Mouse (Mus musculus) testis, adult 2 months (tissue): ENCODE measurements at regions not wholly inside any gene's neighbourhood (a gene's known extent, or its start where the extent isn't known, plus 50 kb on each side); places are given as distances from the start of the nearest gene placed in this dataset.
"Not testable (repeated sequence)": the region's sequence is repeated elsewhere in the genome, so short reads cannot be mapped to it uniquely, and the experiment has no call there.

ENCODE experiments used
- CTCF ChIP-seq: fragments of 200-500 bp; IDR thresholded peaks from 2 replicates; pipeline ENCODE4 v1.5.1; 2012; ENCODE audit warnings: low read depth, mild to moderate bottlenecking, inconsistent platforms, low read length, moderate library complexity; ENCODE audit not compliant: control insufficient read depth, insufficient read depth, insufficient replicate concordance
- POLR2A ChIP-seq: fragments of 200-500 bp; IDR thresholded peaks from 2 replicates; pipeline ENCODE4 v1.6.1; 2012; ENCODE audit warnings: low read depth, mild to moderate bottlenecking, inconsistent platforms, low read length, moderate library complexity; ENCODE audit not compliant: control insufficient read depth

GRCm38 (mm10) chrX:94796845-94797244 lies 72.5 kb downstream of the Zxdb start:
- not testable (repeated sequence) for TF ChIP-seq POLR2A, CTCF
